In genomic region chr9:9127041-9127755, GRCm38 (mm10) we compare ENCODE assay signal across 12 mouse cellular contexts.
DNase-seq lines count a peak whose midpoint lies in the region; ATAC-seq and TF ChIP-seq lines count a peak whose summit lies in the region.
"Had no signal": no experiment of that assay in that cellular context is flagged by ENCODE, and none has a peak within 500 bp of the region (broad histone marks: within the 10 kb centered on the region; RNA-seq: fewer than 3 reads in every experiment).

No protein-coding gene starts in this region.

- no peak overlapping the region for H3K27ac ChIP-seq in forebrain, embryonic 14.5 days (ENCODE audit: low read depth, low read length)
- no peak overlapping the region for H3K27ac ChIP-seq in forebrain, embryonic 16.5 days (ENCODE audit: low read length)
- peak overlapping the region; percentile 62; the same call in 1 of the 2 replicates for H3K27ac ChIP-seq in kidney, embryonic 14.5 days (ENCODE audit: low read depth, low read length)
- H3K27ac ChIP-seq in cerebellum, adult 2 months (ENCODE audit: insufficient read depth, low read length) = no peak overlapping the region
- no peak overlapping the region for H3K27ac ChIP-seq in intestine, embryonic 15.5 days
- H3K27ac ChIP-seq: hindbrain, embryonic 15.5 days; left cerebral cortex, adult 2 months had no signal

- 31% methylated on average over 4 of the region's 4 CpGs for WGBS in forebrain, embryonic 14.5 days
- 41% methylated on average over 4 of the region's 4 CpGs for WGBS in forebrain, embryonic 16.5 days
- 24% methylated on average over 4 of the region's 4 CpGs for WGBS in kidney, embryonic 14.5 days
- WGBS in cerebellum, adult 2 months = 52% methylated on average over 4 of the region's 4 CpGs
- 33% methylated on average over 4 of the region's 4 CpGs for WGBS in intestine, embryonic 15.5 days

- H3K9ac ChIP-seq in forebrain, embryonic 14.5 days (ENCODE audit: low read length) = no peak overlapping the region
- H3K9ac ChIP-seq in forebrain, embryonic 16.5 days (replicated peaks; ENCODE audit: low read depth, low read length) = no peak overlapping the region
- no peak overlapping the region for H3K9ac ChIP-seq in kidney, embryonic 14.5 days (ENCODE audit: low read depth, low read length)
- H3K9ac ChIP-seq in intestine, embryonic 15.5 days = no peak overlapping the region
- H3K9ac ChIP-seq: hindbrain, embryonic 15.5 days had no signal

- DNase-seq in forebrain, embryonic 14.5 days (ENCODE audit: low spot score) = peak; percentile 13
- peak; percentile 11 to 24 for DNase-seq in urinary bladder, adult 18-20 months (ENCODE audit: low spot score in 2 of 2)
- no peak for DNase-seq in urinary bladder, postnatal 10 days (ENCODE audit: low spot score)
- no peak for DNase-seq in cerebellum, adult 2 months
- no peak for DNase-seq in spleen, postnatal 14 days (ENCODE audit: low spot score in 2 of 2)
- DNase-seq: cerebellum, adult 8-10 months had no signal

- no peak overlapping the region for H3K4me2 ChIP-seq in forebrain, embryonic 14.5 days (ENCODE audit: low read length)
- H3K4me2 ChIP-seq in forebrain, embryonic 16.5 days (ENCODE audit: low read length) = no peak overlapping the region
- H3K4me2 ChIP-seq in kidney, embryonic 14.5 days (replicated peaks; ENCODE audit: low read depth, low read length) = no peak overlapping the region
- H3K4me2 ChIP-seq in intestine, embryonic 15.5 days (replicated peaks) = no peak overlapping the region
- H3K4me2 ChIP-seq: hindbrain, embryonic 15.5 days had no signal

- H3K4me3 ChIP-seq in forebrain, embryonic 14.5 days (ENCODE audit: low read depth, low read length) = no peak overlapping the region
- no peak overlapping the region for H3K4me3 ChIP-seq in forebrain, embryonic 16.5 days (replicated peaks; ENCODE audit: low read length)
- no peak overlapping the region for H3K4me3 ChIP-seq in kidney, embryonic 14.5 days (ENCODE audit: low read length)
- no peak overlapping the region for H3K4me3 ChIP-seq in cerebellum, adult 2 months (replicated peaks; ENCODE audit: insufficient read depth, low read depth, low read length)
- H3K4me3 ChIP-seq in intestine, embryonic 15.5 days (replicated peaks) = no peak overlapping the region
- H3K4me3 ChIP-seq: hindbrain, embryonic 15.5 days; left cerebral cortex, adult 2 months; megakaryocyte, embryonic 14.5 days had no signal

- H3K36me3 ChIP-seq in forebrain, embryonic 14.5 days (ENCODE audit: control insufficient read depth, insufficient read depth, low read length) = no peaks in the 10 kb centered on the region
- no peaks in the 10 kb centered on the region for H3K36me3 ChIP-seq in forebrain, embryonic 16.5 days (ENCODE audit: control insufficient read depth, insufficient read depth)
- H3K36me3 ChIP-seq in kidney, embryonic 14.5 days (ENCODE audit: control insufficient read depth, insufficient read depth, low read length) = no peaks in the 10 kb centered on the region
- no peaks in the 10 kb centered on the region for H3K36me3 ChIP-seq in intestine, embryonic 15.5 days
- H3K36me3 ChIP-seq: hindbrain, embryonic 15.5 days had no signal

- no peaks in the 10 kb centered on the region for H3K4me1 ChIP-seq in forebrain, embryonic 14.5 days (ENCODE audit: control insufficient read depth, insufficient read depth, low read length)
- H3K4me1 ChIP-seq in forebrain, embryonic 16.5 days (replicated peaks; ENCODE audit: control insufficient read depth, insufficient read depth, low read length) = no peaks in the 10 kb centered on the region
- peaks cover 9% of the 10 kb centered on the region for H3K4me1 ChIP-seq in kidney, embryonic 14.5 days (ENCODE audit: control insufficient read depth, insufficient read depth, low read length)
- no peaks in the 10 kb centered on the region for H3K4me1 ChIP-seq in cerebellum, adult 2 months (ENCODE audit: control insufficient read depth, insufficient read depth, low read length)
- H3K4me1 ChIP-seq in intestine, embryonic 15.5 days (replicated peaks) = 0 out of 2 replicates have a peak, but pooled peaks cover 7% of the 10 kb centered on the region
- H3K4me1 ChIP-seq: hindbrain, embryonic 15.5 days; megakaryocyte, embryonic 14.5 days had no signal

- ATAC-seq in forebrain, embryonic 14.5 days = no peak; the same call in 1 of the 2 replicates
- ATAC-seq in forebrain, embryonic 16.5 days = no peak
- ATAC-seq in kidney, embryonic 14.5 days (ENCODE audit: low FRiP score, low TSS enrichment) = peak; percentile 71
- no peak for ATAC-seq in intestine, embryonic 15.5 days

- no peaks in the 10 kb centered on the region for H3K27me3 ChIP-seq in forebrain, embryonic 14.5 days (replicated peaks; ENCODE audit: control insufficient read depth, insufficient read depth, low read length)
- H3K27me3 ChIP-seq in forebrain, embryonic 16.5 days (replicated peaks; ENCODE audit: control insufficient read depth, insufficient read depth, low read length) = no peaks in the 10 kb centered on the region
- no peaks in the 10 kb centered on the region for H3K27me3 ChIP-seq in kidney, embryonic 14.5 days (ENCODE audit: control insufficient read depth, insufficient read depth, low read length)
- H3K27me3 ChIP-seq in cerebellum, adult 2 months (ENCODE audit: control insufficient read depth, insufficient read depth, low read length) = no peaks in the 10 kb centered on the region
- H3K27me3 ChIP-seq in intestine, embryonic 15.5 days (replicated peaks) = no peaks in the 10 kb centered on the region
- H3K27me3 ChIP-seq: hindbrain, embryonic 15.5 days; megakaryocyte, embryonic 14.5 days had no signal

- TF ChIP-seq POLR2A in cerebellum, adult 2 months (IDR thresholded peaks at IDR 0.05; ENCODE audit: borderline replicate concordance, insufficient read depth, low read length) = no peak

- H3K9me3 ChIP-seq in forebrain, embryonic 14.5 days (replicated peaks; ENCODE audit: control insufficient read depth, low read length) = no peaks in the 10 kb centered on the region
- no peaks in the 10 kb centered on the region for H3K9me3 ChIP-seq in forebrain, embryonic 16.5 days (ENCODE audit: control insufficient read depth, low read length)
- no peaks in the 10 kb centered on the region for H3K9me3 ChIP-seq in kidney, embryonic 14.5 days (ENCODE audit: control insufficient read depth, low read length)
- no peaks in the 10 kb centered on the region for H3K9me3 ChIP-seq in intestine, embryonic 15.5 days
- H3K9me3 ChIP-seq: hindbrain, embryonic 15.5 days had no signal

- no peak for TF ChIP-seq CTCF in cerebellum, adult 2 months (IDR thresholded peaks at IDR 0.05; ENCODE audit: borderline replicate concordance, insufficient read depth, low read depth, low read length)

Comparison
In these comparisons a context has a peak if more than half of its experiments do, and no peak if none do; other contexts are left out.
1. DNase-seq: peak in forebrain, embryonic 14.5 days (single experiment) and urinary bladder, adult 18-20 months (2 of 2); none in urinary bladder, postnatal 10 days (single experiment), cerebellum, adult 2 months (0 of 2) and spleen, postnatal 14 days (0 of 2).